Mouse (Mus musculus) ovary, postnatal 14 days (tissue): ENCODE measurements around the gene Ankrd11.
"Not testable (repeated sequence)": the region's sequence is repeated elsewhere in the genome, so short reads cannot be mapped to it uniquely, and the experiment has no call there.

Source experiments
- DNase-seq: peaks from one replicate; pipeline ENCODE4 v3.0.0; 2022; ENCODE audit warnings: low spot score

Ankrd11 gene

GRCm38 (mm10) chr8:123042158-123042973 is at the start of gene Ankrd11:
Ankrd11 (minus strand) TSS chr8:123042277.
- peak; percentile 99 for DNase-seq

GRCm38 (mm10) chr8:123087289-123087688 is 45.2 kb upstream of the Ankrd11 start:
- DNase-seq: no peak

GRCm38 (mm10) chr8:123083610-123084009 is 41.5 kb upstream of the Ankrd11 start:
- DNase-seq: no peak

GRCm38 (mm10) chr8:123082993-123083392 is 40.9 kb upstream of the Ankrd11 start:
- no peak for DNase-seq

- no peak for DNase-seq
These were observed 35.1 kb upstream of the Ankrd11 start for GRCm38 (mm10) chr8:123077213-123077612.

- no peak for DNase-seq
These were observed 29.1 kb upstream of the Ankrd11 start for GRCm38 (mm10) chr8:123071176-123071575.

GRCm38 (mm10) chr8:123066101-123066683 is 24.1 kb upstream of the Ankrd11 start:
- no peak for DNase-seq

GRCm38 (mm10) chr8:123065214-123066100 is 23.4 kb upstream of the Ankrd11 start:
- peak; percentile 93 for DNase-seq

- no peak for DNase-seq
These were observed 22.7 kb upstream of the Ankrd11 start for GRCm38 (mm10) chr8:123064809-123065213.

- no peak for DNase-seq
These were observed 22.0 kb upstream of the Ankrd11 start for GRCm38 (mm10) chr8:123064072-123064471.

GRCm38 (mm10) chr8:123062721-123063120 is 20.6 kb upstream of the Ankrd11 start, which contains the start of gene Spg7:
Spg7 (plus strand) TSS chr8:123062942.
- no peak for DNase-seq

GRCm38 (mm10) chr8:123051458-123051857 is 9.4 kb upstream of the Ankrd11 start:
- no peak for DNase-seq

GRCm38 (mm10) chr8:123048402-123048801 is 6.3 kb upstream of the Ankrd11 start:
- DNase-seq: no peak

- DNase-seq: no peak
These were observed 5.8 kb upstream of the Ankrd11 start for GRCm38 (mm10) chr8:123047827-123048226.

GRCm38 (mm10) chr8:123046706-123047105 is 4.6 kb upstream of the Ankrd11 start:
- DNase-seq: no peak

GRCm38 (mm10) chr8:123044743-123045425 is 2.8 kb upstream of the Ankrd11 start:
- not testable (repeated sequence) for DNase-seq

GRCm38 (mm10) chr8:123043941-123044340 is 1.9 kb upstream of the Ankrd11 start:
- no peak for DNase-seq

- DNase-seq: no peak
These were observed 1.0 kb upstream of the Ankrd11 start for GRCm38 (mm10) chr8:123042974-123043625.

GRCm38 (mm10) chr8:123041774-123042105 is 337 bp downstream of the Ankrd11 start:
- DNase-seq: peak; percentile 34

GRCm38 (mm10) chr8:123041008-123041773 is 886 bp downstream of the Ankrd11 start:
- peak; percentile 37 for DNase-seq
